Mouse (Mus musculus): ENCODE measurements around the gene Elovl5.
"Not testable (repeated sequence)": the region's sequence is repeated elsewhere in the genome, so short reads cannot be mapped to it uniquely, and the experiment has no call there.

Gene Elovl5

DNA sequence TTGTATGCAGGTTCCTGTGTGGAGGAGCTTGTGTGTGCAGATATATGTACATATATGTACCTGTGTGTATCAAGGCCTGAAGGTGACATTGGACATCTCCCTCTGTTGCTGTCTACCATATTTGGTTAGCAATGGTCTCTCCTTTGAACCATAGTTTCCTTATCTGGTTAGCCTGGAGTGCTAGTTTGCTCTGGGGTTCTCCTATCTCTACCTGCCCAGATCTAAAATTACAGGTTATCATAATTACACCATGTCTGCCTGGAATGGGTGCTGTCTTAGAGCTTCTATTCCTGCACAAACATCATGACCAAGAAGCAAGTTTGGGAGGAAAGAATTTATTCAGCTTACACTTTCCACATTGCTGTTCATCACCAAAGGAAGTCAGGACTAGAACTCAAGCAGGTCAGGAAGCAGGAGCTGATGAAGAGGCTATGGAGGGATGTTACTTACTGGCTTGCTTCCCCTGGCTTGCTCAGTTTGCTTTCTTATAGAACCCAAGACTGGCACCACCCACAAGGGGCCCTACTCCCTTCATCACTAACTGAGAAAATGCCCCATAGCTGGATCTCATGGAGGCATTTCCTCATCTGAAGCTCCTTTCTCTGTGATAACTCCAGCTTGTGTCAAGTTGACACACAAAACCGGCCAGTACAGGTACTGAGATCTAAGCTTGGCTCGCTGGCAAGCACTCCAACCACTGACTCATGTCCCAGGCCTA lies 76.5 kb downstream of the Elovl5 start:
- not testable (repeated sequence) for DNase-seq (ENCODE audit: low read depth, low spot score)

- DNase-seq (ENCODE audit: low read depth, low spot score) = no peak
Observed at GRCm38 (mm10) chr9:77995235-77995634, 78.1 kb downstream of the Elovl5 start.

DNA sequence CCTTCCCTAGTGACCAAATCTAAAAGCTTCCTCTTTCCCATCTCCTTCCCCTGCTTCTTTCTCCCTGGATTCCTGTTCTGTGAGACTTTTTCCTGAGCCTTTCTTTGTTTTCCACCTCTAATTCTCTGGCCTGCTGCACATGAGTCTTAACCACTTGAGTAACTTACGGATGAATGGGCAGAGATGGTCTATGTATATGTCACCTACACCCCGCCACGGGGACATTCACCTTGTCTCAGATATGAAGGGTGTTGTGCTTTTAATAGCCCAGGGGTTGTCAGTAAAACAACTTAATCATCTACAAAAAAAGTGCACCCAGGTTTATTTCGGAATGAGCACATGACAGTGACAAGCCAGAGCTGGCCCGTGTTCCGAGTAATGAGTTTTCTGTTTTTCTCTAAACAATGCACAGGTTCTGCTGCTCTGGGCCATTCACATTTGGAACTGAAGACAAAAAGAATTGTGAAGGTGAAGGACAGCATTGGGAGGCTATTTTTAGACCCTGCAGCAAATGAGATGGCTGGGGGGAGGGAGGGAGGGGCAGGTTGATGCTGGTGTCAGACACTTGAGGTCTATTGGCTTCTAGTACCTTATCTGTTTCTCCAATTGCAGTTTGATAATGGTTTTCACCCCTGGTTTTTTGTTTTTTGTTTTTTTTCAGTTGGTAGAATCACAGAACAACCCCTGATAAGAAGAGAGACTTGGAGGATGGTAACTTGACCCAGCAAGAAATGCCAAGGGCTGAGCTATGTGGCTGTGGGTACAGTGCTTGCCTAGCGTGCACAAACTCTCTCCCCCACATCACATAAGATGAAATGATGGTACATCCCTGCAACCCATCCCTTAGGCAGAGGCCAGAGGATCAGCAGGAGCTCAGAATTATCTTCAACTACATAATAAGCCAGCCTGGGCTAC lies 83.7 kb downstream of the Elovl5 start:
- DNase-seq (ENCODE audit: low read depth, low spot score) = no peak

GRCm38 (mm10) chr9:78003278-78003677 lies 86.1 kb downstream of the Elovl5 start:
- DNase-seq (ENCODE audit: low read depth, low spot score) = no peak

- DNase-seq (ENCODE audit: low read depth, low spot score) = no peak
Observed at GRCm38 (mm10) chr9:78005481-78005880, 88.3 kb downstream of the Elovl5 start.

GRCm38 (mm10) chr9:78006209-78007001 lies 89.2 kb downstream of the Elovl5 start:
- DNase-seq (ENCODE audit: low read depth, low spot score) = peak; percentile 23

DNA sequence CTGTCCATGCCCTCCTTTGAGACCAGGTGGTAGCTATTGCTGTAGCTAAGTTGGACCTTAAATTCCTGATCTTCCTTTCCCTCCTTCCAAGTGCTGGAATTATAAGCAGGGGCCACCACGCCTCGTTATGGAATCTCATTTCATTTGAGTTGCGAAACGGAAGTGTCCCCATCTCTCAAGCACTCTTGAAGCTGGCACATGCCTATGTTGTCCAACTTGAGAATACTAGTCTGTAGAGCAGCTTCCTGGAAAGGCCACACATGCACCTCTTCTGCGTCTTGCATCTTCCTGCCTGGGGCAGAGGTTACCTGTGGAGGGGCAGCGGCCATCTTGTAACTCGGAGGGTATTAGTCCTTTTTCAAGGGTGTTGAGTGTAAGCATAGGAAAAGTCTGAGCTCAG lies 92.2 kb downstream of the Elovl5 start:
- no peak for DNase-seq (ENCODE audit: low read depth, low spot score)

DNA sequence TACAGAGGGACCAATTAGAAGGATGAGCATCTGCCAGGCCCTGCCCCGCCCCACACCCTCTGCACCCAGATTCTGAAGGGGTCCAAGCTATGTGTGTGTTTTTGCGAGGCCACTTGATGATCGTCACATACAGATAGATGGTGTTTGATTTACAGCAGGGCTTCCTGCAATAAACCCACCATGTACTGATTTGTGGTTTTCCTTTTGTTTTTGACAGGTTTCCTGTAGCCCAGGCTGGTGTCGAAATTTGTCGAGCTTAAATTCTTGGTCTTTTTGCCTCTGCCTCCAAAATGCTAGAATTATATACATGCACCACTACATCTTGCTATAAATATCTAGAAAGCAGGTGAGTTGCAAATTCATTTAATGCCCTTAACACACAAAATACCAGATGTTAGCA lies 93.0 kb downstream of the Elovl5 start:
- no peak for DNase-seq (ENCODE audit: low read depth, low spot score)

- DNase-seq (ENCODE audit: low read depth, low spot score) = no peak
Observed at GRCm38 (mm10) chr9:78010707-78011106, 93.5 kb downstream of the Elovl5 start.

DNA sequence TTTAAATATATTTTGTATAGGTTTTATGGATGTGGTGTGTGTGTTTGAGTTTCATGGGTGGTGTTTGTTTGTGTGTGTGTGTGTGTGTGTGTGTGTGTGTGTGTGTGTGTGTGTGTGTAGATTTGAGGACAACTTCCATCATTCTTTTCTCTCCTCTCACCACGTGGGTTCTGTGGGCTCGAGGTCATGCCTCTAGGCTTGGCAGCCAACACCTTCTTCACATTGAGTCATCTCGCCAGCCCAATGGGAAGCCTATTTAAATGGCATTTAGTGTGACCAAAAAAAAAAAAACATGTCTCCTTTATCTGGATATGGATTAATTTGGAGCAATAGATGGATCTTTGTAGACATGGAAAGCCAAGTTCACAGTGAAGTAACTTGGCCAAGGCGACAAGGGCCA lies 94.9 kb downstream of the Elovl5 start:
- DNase-seq (ENCODE audit: low read depth, low spot score) = no peak

- no peak for DNase-seq (ENCODE audit: low read depth, low spot score)
Observed at GRCm38 (mm10) chr9:78012681-78013080, 95.5 kb downstream of the Elovl5 start.

DNA sequence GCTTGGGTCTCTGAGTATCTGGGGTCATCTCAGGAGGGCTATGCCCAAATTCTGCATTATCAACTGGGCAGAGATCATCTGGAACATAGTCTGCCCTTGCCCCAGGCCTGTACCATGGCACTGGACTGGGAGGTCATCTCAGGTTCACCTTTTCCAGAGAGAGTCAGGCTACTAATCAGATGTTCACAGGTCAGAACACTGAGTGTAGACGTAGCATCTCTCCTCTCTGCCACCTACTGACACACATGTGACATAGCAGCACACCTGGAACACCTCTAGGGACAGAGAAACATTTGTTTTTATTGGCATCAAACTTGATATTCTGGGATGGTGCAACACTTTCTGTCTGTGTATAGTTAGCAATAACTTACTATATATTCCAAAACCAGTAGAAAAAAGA lies 96.6 kb downstream of the Elovl5 start:
- DNase-seq (ENCODE audit: low read depth, low spot score) = no peak

GRCm38 (mm10) chr9:78015816-78016215 lies 98.7 kb downstream of the Elovl5 start:
- no peak for DNase-seq (ENCODE audit: low read depth, low spot score)

DNA sequence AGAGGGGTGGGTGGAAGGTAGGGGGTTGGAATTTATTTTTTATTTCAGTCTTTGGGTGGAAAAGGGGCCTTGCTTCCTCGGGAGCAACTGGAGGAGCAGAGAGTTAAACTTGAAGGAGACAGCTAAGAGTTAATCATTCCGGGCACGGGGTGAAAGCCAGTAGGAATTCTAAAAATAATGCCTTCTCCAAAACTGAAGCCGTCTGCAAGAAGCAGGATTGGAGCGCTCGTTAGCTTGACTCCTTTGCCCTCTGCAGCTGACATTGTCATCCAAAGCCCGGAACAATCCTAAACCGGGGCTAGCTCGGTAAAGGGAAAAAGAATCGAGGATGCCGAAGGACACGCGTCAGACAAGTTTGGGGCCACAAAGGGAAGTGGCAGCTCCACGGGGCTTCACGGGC lies 99.1 kb downstream of the Elovl5 start:
- no peak for DNase-seq (ENCODE audit: low read depth, low spot score)

- DNase-seq (ENCODE audit: low read depth, low spot score) = no peak
Observed at GRCm38 (mm10) chr9:78021256-78021655, 104.1 kb downstream of the Elovl5 start.

GRCm38 (mm10) chr9:78022187-78022945 lies 105.2 kb downstream of the Elovl5 start:
- no peak for DNase-seq (ENCODE audit: low read depth, low spot score)

DNA sequence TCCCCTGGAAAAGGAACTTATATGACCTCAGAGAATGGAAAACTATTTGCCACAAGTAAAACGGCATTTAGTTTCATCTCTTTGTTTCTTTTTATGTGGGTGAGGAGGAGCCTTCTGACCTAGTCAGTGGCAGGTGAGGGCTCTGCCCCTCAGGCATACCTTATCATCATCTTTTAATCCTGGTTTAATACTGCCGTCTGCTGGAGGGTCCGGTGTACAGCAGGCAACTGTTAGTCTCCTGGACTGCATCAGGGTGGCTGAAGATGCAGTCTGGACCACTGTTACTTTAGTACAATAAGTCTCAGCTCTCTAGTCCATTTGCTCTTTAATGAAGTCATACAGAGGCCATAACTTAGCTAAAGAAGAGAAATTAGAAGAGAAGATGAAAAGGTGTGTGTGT lies 107.7 kb downstream of the Elovl5 start:
- no peak for DNase-seq (ENCODE audit: low read depth, low spot score)

GRCm38 (mm10) chr9:78027099-78027498 lies 109.9 kb downstream of the Elovl5 start:
- no peak for DNase-seq (ENCODE audit: low read depth, low spot score)

- DNase-seq (ENCODE audit: low read depth, low spot score) = no peak
Observed at GRCm38 (mm10) chr9:78030835-78031456, 113.8 kb downstream of the Elovl5 start.

GRCm38 (mm10) chr9:78032930-78033329 lies 115.8 kb downstream of the Elovl5 start:
- no peak for DNase-seq (ENCODE audit: low read depth, low spot score)

Data from telencephalon, adult 2 months (tissue).